Mouse (Mus musculus): ENCODE results near the gene Ptprk.

DNA sequence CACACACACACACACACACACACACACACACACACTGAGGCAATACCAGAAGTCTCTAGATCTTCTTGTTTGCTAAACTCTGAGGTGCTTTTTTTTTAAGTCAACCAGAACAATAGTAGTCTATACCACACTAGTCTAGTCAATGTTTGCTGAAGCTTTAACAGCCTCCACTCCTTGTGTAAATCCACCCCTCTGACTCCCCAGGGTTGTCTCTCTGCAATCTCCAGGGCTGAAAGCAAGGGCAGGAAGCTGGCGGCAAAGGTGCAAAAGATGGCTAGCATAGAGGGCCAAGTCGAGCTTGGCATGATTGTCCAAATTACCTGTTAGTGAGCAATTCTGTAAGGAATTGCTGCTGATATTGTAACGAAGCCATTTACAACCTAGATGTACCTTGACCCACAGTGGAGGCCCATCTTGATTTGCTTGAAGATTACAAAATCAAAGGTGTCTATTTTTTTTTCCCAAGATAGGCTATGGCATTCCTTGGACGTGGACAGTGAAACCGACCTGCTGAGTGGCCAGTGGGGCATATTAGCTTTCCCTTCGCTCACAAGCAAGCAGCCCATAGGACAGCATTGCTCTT lies 44.3 kb downstream of the Ptprk start:
- TF ChIP-seq CTCF (IDR thresholded peaks at IDR 0.05; ENCODE audit: low read depth) (no peak), EP300 (IDR thresholded peaks at IDR 0.05; ENCODE audit: low read depth) (no peak)
